Mouse (Mus musculus) layer of hippocampus, postnatal 14 days (tissue): Measurements from ENCODE around the gene C87436. TPM values are rescaled to one million over a fixed set of nuclear protein-coding genes. Genes with fewer than 3 reads are reported as not detected.

ENCODE experiments used
- DNase-seq, 2 experiments: peaks; one replicate each; pipeline ENCODE4 v3.0.0; 2021 to 2022; ENCODE audit warnings: low spot score in 2 of 2, mixed read lengths in 1 of 2
- long read RNA-seq, 2 experiments: library from polyadenylated mRNA; stranded (forward); transcript quantifications; one replicate each; pipeline ENCODE4 v2.0.0; 2021
- total RNA-seq, 2 experiments: library from RNA; stranded (reverse); gene quantifications; 2 replicates each; pipeline ENCODE4 v1.2.3; 2021

C87436 gene
- 10 to 100 TPM; 16.8 to 17.1 TPM for total RNA-seq
- long read RNA-seq, experiment 1, partial matches to known transcripts = 2 of 18 reads
- long read RNA-seq, experiment 1, other reads (novel, unspliced or antisense) = 12 of 18 reads
- long read RNA-seq, experiment 2, partial matches to known transcripts = 1 of 25 reads
- long read RNA-seq, experiment 2, other reads (novel, unspliced or antisense) = 21 of 25 reads

DNA sequence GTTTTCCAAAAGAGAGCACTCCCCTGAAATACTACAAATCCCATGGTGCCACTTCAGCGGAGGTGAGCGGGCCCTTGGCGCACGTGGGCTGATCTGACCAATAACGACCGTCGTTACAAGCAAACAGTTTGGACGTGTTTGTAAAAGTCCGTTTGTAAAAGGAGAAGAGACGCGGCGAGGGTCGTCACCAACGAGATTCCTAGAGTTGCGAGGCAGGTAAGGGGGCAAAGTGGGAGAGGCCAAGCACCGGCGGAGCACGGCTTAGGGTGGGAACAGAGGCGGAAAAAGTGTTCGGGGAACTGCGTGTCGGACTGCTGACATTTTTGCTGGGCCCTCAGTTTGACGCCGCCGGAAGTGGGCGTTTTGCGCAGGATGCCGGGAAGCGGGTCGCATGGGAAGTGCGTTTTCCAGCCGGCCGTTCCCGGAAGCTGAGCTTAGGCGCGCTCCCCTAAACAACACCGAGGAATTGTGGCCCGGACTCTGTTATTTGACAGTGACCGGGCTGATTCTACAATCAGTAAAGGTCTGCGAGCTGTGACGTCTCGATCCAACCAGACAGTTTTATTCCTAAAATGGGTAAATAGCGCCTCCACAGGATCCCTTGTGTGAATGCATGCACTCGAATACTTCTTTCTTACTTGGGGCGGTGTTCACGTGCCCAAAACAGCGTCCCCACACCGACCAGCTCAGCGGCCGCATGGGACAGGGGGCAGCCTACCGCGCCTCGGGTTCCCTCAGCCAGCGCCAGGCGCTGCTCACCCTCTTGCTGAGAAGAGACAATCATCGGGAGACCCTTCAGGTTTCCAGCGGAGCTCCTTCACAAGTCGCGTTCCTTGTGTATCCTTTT lies at the start of gene C87436:
C87436 (plus strand) TSS at position 103 of the 847 bp plus-strand sequence.
- peak; percentile 96 to 99 for DNase-seq

DNA sequence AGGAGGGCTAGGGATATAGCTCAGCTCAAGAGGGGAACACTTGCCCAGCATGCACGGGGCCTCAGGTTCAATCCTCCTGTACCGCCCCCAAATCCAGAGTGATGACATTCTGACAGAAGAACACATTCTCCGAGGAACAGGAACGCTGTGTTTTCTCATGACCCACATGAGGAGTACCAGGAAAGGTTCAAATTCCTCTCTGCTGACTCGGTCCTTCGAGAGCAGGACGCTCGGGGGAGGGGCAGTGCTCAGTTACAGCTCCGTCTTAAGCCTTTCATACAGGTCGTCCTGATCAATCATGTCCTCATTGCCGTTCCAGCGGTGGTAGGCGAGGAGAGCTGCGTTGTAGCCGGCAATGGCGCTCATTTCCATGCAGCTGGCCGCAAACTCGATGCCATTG lies 49.7 kb upstream of the C87436 start:
- DNase-seq = no peak

DNA sequence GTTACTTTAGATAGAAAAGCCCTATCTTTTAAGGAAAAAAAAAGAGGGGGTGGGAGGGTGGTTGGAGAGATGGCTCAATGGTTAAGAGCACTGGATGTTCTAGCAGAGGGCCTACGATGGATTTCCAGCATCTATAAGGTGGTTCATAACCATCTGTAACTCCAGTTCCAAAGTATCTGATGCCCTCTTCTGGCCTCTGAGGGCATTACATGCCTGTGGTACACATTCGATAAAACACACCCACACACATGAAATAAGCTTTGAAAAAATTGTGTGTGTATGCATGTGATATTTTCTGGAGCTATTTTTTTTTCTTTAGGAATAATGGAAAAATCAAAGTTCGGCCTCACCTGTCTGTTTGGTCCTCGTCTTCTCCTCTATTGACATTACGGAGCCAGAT lies 46.8 kb upstream of the C87436 start:
- no peak for DNase-seq

DNA sequence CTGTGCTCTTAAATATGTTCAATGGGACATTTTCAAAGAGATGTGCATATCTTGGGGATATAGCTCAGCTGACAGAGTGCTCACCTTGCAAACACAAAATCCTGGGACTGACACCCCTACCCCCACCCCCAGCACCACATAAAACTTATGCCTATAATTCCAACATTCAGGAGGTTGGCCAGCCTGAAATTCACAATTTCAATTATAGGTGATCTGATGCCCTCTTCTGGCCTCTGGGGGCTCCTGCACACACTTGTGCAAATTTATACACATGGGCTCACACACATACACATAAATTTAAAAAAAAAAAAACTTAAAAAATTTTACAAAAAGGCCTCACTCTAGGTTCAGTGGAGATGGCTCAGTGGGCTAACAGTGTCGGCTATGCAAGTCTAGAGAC lies 45.0 kb upstream of the C87436 start:
- DNase-seq = no peak

DNA sequence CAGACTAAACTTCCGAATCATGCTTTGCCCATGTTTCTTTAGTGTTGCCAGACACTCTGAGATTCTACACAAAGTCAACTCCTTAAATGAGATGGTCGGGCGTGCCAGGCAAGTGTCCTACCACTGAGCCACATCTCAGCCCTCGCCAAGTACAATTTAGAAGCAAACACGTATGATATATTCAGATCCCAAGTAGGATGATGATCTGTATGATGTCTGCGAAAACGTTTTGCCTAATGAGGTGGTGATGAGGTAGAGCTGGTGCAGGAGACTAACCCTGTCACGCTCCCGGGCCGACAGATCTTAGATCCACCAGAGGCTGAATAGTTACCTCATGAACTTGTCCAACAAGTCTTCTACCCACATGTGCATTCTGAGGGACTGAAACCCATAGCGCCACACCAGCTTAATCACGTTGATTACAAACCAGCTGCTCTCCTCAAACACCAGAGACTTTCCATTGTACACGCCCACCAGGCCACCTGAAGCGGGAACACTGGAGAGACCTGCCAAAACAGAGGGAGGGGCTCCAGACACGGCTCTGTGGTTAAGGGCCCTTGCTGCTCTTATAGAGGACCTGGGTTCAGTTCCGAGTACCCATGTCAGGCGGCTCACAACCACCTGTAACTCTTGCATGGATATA lies 44.0 kb upstream of the C87436 start:
- no peak for DNase-seq

DNA sequence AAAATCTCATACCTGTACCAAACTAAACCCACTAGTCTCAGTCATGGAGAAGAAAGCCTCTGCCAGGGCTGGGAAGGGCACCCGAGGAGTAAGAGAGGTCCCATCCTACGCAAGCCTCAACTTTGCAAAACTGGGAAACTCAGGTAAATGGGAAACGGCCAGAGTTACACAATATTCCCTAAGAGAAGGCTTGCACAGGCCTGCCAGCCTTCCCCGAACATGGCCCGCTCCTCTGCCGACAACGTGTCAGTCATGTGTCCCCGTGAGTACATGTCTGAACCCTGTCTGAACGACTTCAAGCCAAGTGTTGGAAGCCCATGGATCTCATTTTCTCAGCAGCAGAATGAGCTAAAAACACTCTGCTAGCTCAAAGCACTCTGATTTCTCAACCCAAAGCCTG lies 43.2 kb upstream of the C87436 start:
- no peak for DNase-seq

DNA sequence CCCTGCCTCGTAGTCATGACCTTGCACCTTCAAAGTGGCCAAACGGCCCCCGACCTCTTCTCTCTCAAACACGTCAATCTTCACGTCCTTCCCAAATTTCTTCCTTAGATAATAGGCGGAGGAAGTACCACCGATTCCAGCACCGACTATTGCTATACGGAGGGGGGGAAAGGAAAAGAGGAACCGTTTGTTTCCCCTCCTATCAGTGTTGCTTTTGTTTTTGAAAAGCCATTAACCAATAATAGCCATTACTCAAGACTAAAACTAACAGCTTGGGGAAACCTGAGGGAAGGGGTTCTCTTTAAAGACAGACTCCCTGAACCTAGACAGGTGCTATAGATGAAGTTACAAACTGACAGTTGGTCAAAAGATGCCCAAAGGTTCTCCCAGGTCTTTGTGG lies 42.2 kb upstream of the C87436 start:
- DNase-seq = no peak

DNA sequence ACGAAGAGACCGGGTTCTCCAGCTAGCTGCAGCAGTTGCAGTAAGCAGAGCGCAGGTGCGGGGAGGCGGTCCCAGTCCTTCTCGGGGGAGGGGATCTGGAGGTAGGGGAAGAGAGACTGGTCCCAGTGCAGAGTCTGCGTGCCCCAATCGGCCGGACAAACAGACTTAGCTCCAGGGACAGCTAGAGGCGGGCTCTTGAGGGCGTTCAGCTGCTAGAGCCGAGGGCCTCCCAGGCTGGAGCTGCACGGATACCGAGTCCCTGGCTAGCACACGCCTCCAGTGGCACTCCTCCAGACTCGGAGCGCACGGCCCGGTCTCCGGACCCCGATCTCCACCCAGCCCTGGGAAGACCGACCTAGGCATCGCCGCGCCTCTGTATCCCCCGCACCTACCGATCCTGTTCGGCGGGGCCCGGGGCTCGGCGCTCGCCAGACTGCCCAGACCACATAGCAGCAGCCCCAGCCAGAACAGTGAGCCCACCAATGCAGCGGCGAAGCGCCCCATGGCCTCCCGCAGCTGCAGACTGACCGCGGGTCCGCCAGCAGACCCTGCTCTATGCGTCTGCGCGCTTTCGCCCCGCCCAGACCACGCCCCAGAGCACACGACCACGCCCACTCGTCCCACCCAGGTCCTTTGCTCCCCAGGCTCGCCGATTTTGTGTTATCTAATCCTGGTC lies 41.5 kb upstream of the C87436 start, which contains the start of gene Pcyox1:
Pcyox1 (minus strand) TSS at position 574 of the 676 bp plus-strand sequence.
- peak; percentile 86 to 88 for DNase-seq

DNA sequence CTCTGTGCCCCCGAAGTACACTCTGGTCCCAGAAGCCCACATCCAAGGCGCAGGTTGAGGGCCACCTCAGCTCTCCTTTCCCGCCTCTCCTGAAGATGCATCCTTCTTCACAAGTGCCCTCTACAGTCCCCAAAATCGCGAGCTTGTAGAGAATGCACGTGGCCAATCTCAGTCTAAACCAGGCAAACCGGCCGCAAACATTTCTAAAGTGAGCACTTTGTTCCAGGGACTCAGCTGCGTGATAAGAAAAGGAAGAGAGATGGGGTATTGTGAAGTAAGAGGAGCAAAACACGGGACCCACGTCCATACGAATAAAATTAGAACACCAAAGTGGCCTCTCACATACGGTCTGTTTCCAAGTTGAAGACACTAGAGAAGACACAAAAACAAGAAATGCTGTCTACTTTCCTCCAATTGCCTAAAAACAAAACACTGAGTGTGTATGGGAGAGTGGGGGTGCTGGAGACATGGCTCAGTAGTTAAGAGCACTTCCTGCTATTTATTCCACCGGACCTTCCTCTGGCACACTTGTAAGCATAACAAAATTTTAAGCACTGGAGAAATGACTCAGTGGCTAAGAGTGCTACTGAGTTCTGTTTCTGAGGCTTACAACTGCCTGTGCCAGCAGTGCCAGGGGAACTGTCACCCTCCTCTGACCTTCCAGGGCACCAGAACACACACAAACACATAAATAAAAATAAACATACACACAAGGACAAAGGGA lies 40.8 kb upstream of the C87436 start:
- DNase-seq = no peak

DNA sequence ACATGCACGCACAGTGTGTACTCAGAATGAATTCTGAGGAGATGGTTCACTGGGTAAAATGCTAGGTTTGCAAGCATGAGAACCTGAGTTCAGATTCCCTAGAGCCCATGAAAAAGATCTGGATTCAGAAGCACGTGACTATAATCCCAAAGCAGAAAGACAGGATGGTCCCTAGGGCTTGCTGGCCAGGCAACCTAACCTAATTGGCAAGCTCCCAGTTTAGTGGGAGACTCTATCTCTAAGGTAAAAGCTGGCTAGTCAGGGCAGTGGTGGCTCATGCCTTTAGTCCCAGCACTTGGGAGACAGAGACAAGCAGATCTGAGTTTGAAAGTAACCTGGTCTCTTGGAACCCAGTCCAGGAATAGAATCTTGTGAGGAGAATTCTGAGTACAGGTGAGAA lies 39.2 kb upstream of the C87436 start:
- DNase-seq = no peak

DNA sequence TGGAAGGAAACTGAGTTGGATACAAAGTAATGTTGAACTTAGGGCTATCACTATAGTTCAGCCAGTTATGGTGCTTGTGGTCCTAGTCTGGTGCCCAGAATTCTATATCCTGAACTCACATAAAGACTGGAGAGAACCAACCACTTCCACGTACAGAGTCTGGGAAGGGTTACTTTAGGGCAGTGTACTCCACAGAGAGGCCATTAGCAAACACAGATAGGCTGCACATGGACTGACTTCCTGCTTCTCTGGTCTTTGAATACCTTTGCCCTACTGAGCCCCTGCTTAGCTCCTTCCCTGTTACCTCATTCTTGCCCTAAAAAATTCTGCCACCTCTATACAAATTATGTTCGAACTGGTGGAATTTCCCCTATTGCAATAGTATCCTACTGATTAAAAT lies 38.2 kb upstream of the C87436 start:
- DNase-seq = no peak

DNA sequence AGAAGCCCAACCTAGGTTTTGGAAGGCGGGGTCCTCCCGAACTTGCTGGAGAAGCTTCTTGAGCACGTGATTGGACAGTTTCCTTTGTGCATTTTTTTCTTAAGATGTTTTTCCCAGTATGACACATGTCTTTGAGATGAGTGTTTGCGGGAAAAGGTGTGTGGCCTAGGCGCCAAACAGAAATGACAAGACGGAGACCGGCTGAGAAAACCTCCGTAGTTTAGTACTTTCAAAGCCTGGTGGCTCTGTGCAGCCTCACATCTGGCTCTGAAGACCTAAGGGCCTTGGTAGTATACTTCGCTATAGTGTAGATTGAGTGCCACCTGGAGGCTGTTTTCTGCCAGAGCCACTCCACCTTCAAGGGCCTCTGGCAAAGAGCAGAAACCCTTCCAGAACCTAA lies 37.2 kb upstream of the C87436 start:
- peak; percentile 37 to 51 for DNase-seq

DNA sequence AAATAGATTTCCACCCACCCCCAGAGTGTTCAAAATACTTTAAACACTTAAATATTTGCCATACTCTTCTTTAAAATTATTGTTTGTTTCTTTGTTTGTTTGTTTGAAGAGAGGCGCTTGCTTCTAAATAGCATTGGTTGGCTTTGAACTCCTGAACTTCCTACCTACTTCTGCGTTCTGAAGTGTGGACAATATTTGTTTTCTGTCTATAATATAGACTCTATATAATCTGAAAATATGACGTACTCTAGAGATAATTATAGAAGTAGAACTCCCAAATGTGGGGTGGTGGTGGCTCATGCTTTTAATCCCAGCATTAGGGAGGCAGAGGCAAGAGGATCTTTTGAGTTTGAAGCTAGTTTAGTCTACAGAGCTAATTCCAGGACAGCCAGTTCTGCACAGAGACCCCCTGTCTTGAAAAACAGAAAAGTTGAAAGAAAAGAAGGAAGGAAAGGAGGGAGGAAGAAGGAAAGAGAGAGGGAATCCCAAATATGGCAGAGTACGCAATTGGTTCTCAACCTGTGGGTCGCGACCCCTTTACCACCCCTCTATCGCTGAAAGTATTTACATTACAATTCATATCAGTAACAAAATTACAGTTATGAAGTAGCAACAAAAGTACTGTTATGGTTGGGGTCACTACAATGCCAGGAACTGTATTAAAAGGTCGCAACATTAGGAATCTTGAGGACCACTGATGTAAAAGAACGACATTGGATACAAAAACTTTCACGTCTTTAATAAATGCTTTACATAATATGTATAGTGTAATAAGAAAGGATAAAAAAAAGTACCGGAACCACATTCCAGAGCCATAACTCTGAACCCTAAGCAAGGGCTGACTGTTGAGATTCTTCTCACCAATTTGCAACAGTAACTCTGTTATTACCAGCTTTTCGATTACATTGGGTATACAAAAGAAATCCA lies 35.2 kb upstream of the C87436 start:
- DNase-seq = no peak

DNA sequence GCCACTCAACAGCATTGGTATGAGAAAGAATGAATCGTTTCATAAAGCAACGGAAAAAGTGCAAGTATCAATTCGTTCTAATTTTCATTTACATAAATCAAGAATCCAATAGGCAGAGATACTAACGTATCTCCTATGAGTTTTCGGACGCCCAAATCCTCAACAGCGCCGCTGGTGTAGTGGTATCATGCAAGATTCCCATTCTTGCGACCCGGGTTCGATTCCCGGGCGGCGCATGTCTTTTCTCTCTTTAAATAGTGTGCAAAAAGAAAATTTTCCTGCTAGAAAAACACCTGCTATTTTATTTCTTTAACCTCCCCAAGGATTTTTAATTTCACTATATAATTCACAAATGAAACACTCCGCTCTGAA lies 34.5 kb upstream of the C87436 start:
- DNase-seq = peak; percentile 94 to 97

DNA sequence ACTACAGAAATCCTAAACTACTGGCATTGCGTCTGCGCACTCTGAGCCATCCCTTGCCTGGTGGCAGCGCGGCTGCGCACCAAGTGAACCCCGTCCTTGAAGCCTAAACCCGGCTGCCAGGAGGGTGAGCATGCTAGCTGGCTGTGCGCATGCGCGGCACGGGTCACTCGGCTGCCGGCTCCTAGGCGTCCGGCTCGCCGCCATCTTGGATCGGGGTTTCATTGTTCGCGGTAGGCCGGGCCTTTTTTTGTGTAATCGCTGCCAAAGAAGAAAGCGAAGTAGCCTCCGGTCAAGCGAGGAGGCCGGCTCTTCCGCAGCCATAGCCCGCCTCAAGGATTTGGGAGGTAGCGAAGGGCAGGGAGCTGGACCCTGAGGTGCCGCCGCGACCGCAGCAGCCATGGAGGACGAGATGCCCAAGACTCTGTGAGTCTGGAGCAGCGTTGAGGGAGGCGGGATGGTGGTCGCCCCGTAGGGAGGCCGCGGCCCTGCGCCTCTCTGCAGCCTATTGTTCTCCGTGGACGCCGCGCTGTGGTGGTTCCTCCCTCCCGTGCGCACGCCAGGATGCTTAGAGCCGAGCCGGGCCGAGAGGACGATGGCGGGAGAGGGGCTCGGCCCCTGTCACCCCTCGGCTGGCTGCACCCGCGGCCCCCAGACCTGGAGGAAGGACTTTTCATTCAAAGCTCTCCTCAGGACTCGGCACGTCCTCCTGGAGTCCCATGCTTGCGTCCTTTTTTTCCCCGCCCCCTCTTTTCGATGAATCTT lies 33.9 kb upstream of the C87436 start, which contains the start of gene Tia1:
Tia1 (plus strand) TSS at position 120 of the 762 bp plus-strand sequence.
- DNase-seq = peak; percentile 97 to 99

DNA sequence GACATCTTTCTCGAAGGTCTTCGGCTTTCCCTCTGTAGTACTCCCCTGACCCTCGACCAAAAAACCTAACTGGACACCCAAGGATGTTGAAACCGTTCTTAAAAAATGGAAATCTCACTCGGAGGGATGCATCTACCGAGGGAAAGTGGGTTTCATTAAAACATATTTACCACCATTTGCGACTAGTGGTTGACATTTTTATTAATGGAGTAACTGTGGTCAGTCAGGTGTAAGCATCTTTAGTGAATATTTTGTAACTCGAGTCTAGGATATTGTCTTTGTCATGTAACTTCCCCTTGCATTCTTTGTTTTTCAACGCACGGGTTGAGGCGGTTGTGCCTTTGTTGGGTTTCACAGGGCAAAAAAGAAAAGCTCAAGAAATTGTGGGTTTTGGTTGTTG lies 33.2 kb upstream of the C87436 start:
- no peak for DNase-seq

DNA sequence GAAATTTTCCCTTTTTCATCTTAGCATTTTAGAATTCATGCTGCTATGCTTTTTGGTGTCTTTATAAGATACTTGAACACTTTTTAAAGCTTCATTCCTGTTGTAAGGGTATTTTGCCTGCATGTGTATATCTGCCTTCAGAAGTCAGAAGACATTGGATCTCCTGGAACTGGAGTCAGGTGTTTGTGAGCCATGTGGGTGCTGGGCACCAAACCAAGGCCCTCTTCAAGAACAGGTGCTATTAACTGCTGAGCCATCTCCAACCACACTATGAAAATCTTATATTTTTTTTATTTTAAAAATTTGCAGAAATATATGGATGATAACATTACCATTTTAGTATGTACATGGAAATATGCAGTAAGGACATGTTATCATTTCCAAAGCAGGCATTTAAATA lies 31.9 kb upstream of the C87436 start:
- no peak for DNase-seq

DNA sequence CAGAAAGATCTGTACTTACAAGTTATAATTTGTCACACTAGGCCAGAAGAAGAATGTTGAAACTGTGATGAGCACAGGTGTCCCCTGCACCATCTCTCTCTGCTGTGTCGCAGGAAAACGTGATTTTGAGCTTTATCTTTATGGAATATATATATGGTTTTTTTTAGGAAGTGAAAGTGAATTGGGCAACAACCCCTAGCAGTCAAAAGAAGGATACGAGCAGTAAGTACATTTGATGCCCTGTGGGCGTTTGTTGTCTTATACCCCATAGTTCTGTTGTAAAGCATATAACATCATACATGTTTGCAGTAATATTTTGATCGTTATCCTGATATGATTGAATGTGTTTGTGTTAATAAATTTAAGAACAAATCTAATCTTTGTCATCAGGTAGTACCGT lies 19.5 kb upstream of the C87436 start:
- DNase-seq = no peak

DNA sequence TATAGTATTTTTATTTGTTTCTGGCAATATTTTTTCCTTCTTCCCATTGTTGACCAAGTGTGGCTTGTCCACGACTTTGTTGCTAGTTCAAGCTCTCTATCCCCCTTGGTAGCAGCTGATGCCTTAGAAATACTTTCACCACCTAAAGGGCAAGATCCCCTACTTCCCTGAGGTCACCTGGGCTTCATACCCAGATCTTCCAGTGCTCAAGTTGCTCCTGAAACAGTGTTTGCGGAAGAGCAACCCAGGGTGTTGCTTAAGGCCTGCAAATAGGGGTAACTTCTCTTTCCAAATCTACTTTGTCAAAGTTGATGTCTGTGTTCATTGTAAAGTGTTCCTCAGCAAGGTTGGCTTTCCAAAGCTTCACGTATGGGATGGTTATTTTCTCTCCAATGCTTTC lies 18.9 kb upstream of the C87436 start:
- DNase-seq = no peak
